In the genomic region with DNA sequence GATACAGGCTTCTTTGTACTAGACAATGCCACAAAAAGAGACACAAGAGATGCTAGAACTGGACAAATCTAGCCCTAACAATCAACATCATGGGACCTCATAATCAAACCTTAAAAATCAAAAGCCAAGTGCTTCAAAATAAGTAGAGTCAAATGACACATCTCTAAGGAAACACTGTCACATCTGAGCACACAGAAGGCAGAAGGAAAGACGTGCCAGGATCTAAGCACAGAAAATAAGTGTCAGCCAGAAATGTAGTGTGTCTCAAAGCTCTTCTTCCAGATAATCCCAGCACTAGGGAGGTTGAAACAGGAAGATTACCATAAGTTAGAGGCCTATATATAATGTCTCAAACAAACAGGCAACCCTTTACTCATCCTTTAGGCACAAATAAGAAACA, we compare ENCODE assay signal across 17 mouse cellular contexts.
"Had no signal": no experiment of that assay in that cellular context is flagged by ENCODE, and none has a peak within 500 bp of the region (broad histone marks: within the 10 kb centered on the region; RNA-seq: fewer than 3 reads in every experiment).

No protein-coding gene starts in this region.

- DNase-seq: lung, adult 2 months; lung, postnatal 14 days; lung, postnatal 36 days; right cerebral cortex, postnatal 14 days; thymus, adult 18-20 months; thymus, postnatal 14 days; thymus, postnatal 36 days had no signal

- H3K9me3 ChIP-seq: lung, embryonic 15.5 days; midbrain, embryonic 15.5 days; stomach, embryonic 15.5 days had no signal

- H3K4me3 ChIP-seq: lung, embryonic 15.5 days; megakaryocyte, embryonic 14.5 days; midbrain, embryonic 13.5 days; midbrain, embryonic 15.5 days; neural tube, embryonic 12.5 days; stomach, embryonic 15.5 days had no signal

- H3K4me1 ChIP-seq: midbrain, embryonic 13.5 days; midbrain, embryonic 15.5 days; neural tube, embryonic 12.5 days; stomach, embryonic 15.5 days had no signal

- H3K27ac ChIP-seq: lung, embryonic 15.5 days; macrophage; midbrain, embryonic 13.5 days; midbrain, embryonic 15.5 days; neural tube, embryonic 12.5 days; stomach, embryonic 15.5 days; stomach, postnatal 0 days had no signal

- H3K27me3 ChIP-seq: lung, embryonic 15.5 days; megakaryocyte, embryonic 14.5 days; midbrain, embryonic 13.5 days; midbrain, embryonic 15.5 days; neural tube, embryonic 12.5 days; stomach, embryonic 15.5 days had no signal

- H3K9ac ChIP-seq: lung, embryonic 15.5 days; midbrain, embryonic 13.5 days; midbrain, embryonic 15.5 days; neural tube, embryonic 12.5 days; stomach, embryonic 15.5 days had no signal

- ATAC-seq: lung, postnatal 0 days; midbrain, embryonic 13.5 days; midbrain, embryonic 15.5 days had no signal

- H3K36me3 ChIP-seq: lung, embryonic 15.5 days; midbrain, embryonic 13.5 days; midbrain, embryonic 15.5 days; neural tube, embryonic 12.5 days; stomach, embryonic 15.5 days had no signal

- H3K4me2 ChIP-seq: lung, embryonic 15.5 days; midbrain, embryonic 11.5 days; midbrain, embryonic 13.5 days; midbrain, embryonic 15.5 days; neural tube, embryonic 12.5 days; stomach, embryonic 15.5 days had no signal
